Mouse (Mus musculus): ENCODE measurements around the gene Mettl7a1. TPM values are rescaled to one million over a fixed set of nuclear protein-coding genes. Genes with fewer than 3 reads are reported as not detected.
"Not testable (repeated sequence)": the region's sequence is repeated elsewhere in the genome, so short reads cannot be mapped to it uniquely, and the experiment has no call there.

The Mettl7a1 gene
- polyA plus RNA-seq (2015; fragmentation: Nextera tagmentation; extraction: Ambion mirVana): 7.6 and 8.4 TPM in 2 replicates

GRCm38 (mm10) chr15:100304019-100304991 lies at the start of gene Mettl7a1:
Gene Mettl7a1 (plus strand): TSS chr15:100304140.
- peak within 1 kb of the TSS; percentile 81 for H3K4me2 ChIP-seq (replicated peaks)
- H3K27ac ChIP-seq (replicated peaks): peak within 1 kb of the TSS; percentile 84
- H3K36me3 ChIP-seq: no peaks in the 10 kb centered on the region
- H3K9me3 ChIP-seq (replicated peaks): no peaks in the 10 kb centered on the region
- peak; percentile 56; the same call in 1 of the 2 replicates for ATAC-seq (ENCODE audit: insufficient number of reproducible peaks, low FRiP score, low TSS enrichment, low read depth)
- WGBS: 2% methylated on average over 23 of the region's 30 CpGs
- H3K9ac ChIP-seq: peak within 1 kb of the TSS; percentile 26
- H3K4me3 ChIP-seq (replicated peaks): peak within 1 kb of the TSS; percentile 57
- H3K4me1 ChIP-seq: no peaks in the 10 kb centered on the region
- H3K27me3 ChIP-seq: no peaks in the 10 kb centered on the region

- WGBS: 84% methylated on average over 6 of the region's 6 CpGs
- H3K4me1 ChIP-seq: no peaks in the 10 kb centered on the region
- no peak for ATAC-seq (ENCODE audit: insufficient number of reproducible peaks, low FRiP score, low TSS enrichment, low read depth)
- H3K9me3 ChIP-seq (replicated peaks): no peaks in the 10 kb centered on the region
- no peak overlapping the region for H3K27ac ChIP-seq (replicated peaks)
- peaks cover 81% of the 10 kb centered on the region for H3K36me3 ChIP-seq
- H3K27me3 ChIP-seq: no peaks in the 10 kb centered on the region
- H3K9ac ChIP-seq: no peak overlapping the region
- no peak overlapping the region for H3K4me2 ChIP-seq (replicated peaks)
- no peak overlapping the region for H3K4me3 ChIP-seq (replicated peaks)
These were observed 47.6 kb upstream of the Mettl7a1 start for GRCm38 (mm10) chr15:100256386-100256785.

- Histone ChIP-seq H3K27ac (replicated peaks) (no peak overlapping the region), H3K4me1 (no peaks in the 10 kb centered on the region), H3K9ac (no peak overlapping the region), H3K27me3 (no peaks in the 10 kb centered on the region), H3K4me2 (replicated peaks) (no peak overlapping the region), H3K4me3 (replicated peaks) (no peak overlapping the region), H3K9me3 (replicated peaks) (no peaks in the 10 kb centered on the region), H3K36me3 (peaks cover 75% of the 10 kb centered on the region)
- WGBS: 88% methylated on average over 5 of the region's 5 CpGs
- ATAC-seq (ENCODE audit: insufficient number of reproducible peaks, low FRiP score, low TSS enrichment, low read depth): no peak
These were observed 46.6 kb upstream of the Mettl7a1 start for GRCm38 (mm10) chr15:100257305-100257704.

- Histone ChIP-seq H3K9ac (no peak overlapping the region), H3K9me3 (replicated peaks) (no peaks in the 10 kb centered on the region), H3K4me1 (no peaks in the 10 kb centered on the region), H3K27me3 (no peaks in the 10 kb centered on the region), H3K4me3 (replicated peaks) (no peak overlapping the region), H3K27ac (replicated peaks) (no peak overlapping the region), H3K4me2 (replicated peaks) (no peak overlapping the region), H3K36me3 (peaks cover 62% of the 10 kb centered on the region)
- no peak for ATAC-seq (ENCODE audit: insufficient number of reproducible peaks, low FRiP score, low TSS enrichment, low read depth)
- WGBS: 92% methylated on average over 7 of the region's 7 CpGs
These were observed 45.1 kb upstream of the Mettl7a1 start for GRCm38 (mm10) chr15:100258646-100259425.

- 89% methylated on average over 7 of the region's 7 CpGs for WGBS
These were observed 43.6 kb upstream of the Mettl7a1 start for GRCm38 (mm10) chr15:100260351-100260750.

GRCm38 (mm10) chr15:100263246-100263905 lies 40.6 kb upstream of the Mettl7a1 start:
- H3K4me2 ChIP-seq (replicated peaks): no peak overlapping the region
- no peak overlapping the region for H3K4me3 ChIP-seq (replicated peaks)
- no peaks in the 10 kb centered on the region for H3K27me3 ChIP-seq
- H3K27ac ChIP-seq (replicated peaks): no peak overlapping the region
- H3K36me3 ChIP-seq: peaks cover 19% of the 10 kb centered on the region
- H3K9me3 ChIP-seq (replicated peaks): no peaks in the 10 kb centered on the region
- H3K4me1 ChIP-seq: no peaks in the 10 kb centered on the region
- ATAC-seq (ENCODE audit: insufficient number of reproducible peaks, low FRiP score, low TSS enrichment, low read depth): no peak
- 24% methylated on average over 4 of the region's 4 CpGs for WGBS
- no peak overlapping the region for H3K9ac ChIP-seq

More at GRCm38 (mm10) chr15:100260351-100260750, 43.6 kb upstream of the Mettl7a1 start:
- not testable (repeated sequence) for H3K4me2 ChIP-seq (replicated peaks); H3K27ac ChIP-seq (replicated peaks); H3K9me3 ChIP-seq (replicated peaks); H3K4me1 ChIP-seq; H3K27me3 ChIP-seq; H3K9ac ChIP-seq; H3K4me3 ChIP-seq (replicated peaks); ATAC-seq (ENCODE audit: insufficient number of reproducible peaks, low FRiP score, low TSS enrichment, low read depth)
- peaks cover 46% of the 10 kb centered on the region for H3K36me3 ChIP-seq

GRCm38 (mm10) chr15:100265586-100266325 lies 38.2 kb upstream of the Mettl7a1 start:
- H3K9ac ChIP-seq: no peak overlapping the region
- no peak for ATAC-seq (ENCODE audit: insufficient number of reproducible peaks, low FRiP score, low TSS enrichment, low read depth)
- no peaks in the 10 kb centered on the region for H3K4me1 ChIP-seq
- WGBS: 71% methylated on average over 4 of the region's 5 CpGs
- H3K9me3 ChIP-seq (replicated peaks): no peaks in the 10 kb centered on the region
- H3K36me3 ChIP-seq: peaks cover 7% of the 10 kb centered on the region; the same call in 1 of the 2 replicates
- no peak overlapping the region for H3K27ac ChIP-seq (replicated peaks)
- H3K4me3 ChIP-seq (replicated peaks): no peak overlapping the region
- no peak overlapping the region for H3K4me2 ChIP-seq (replicated peaks)
- H3K27me3 ChIP-seq: no peaks in the 10 kb centered on the region

GRCm38 (mm10) chr15:100268916-100269315 lies 35.0 kb upstream of the Mettl7a1 start:
- Histone ChIP-seq H3K27me3 (no peaks in the 10 kb centered on the region), H3K27ac (replicated peaks) (no peak overlapping the region), H3K4me2 (replicated peaks) (no peak overlapping the region), H3K9me3 (replicated peaks) (no peaks in the 10 kb centered on the region), H3K36me3 (no peaks in the 10 kb centered on the region), H3K9ac (no peak overlapping the region), H3K4me3 (replicated peaks) (no peak overlapping the region), H3K4me1 (no peaks in the 10 kb centered on the region)
- no peak for ATAC-seq (ENCODE audit: insufficient number of reproducible peaks, low FRiP score, low TSS enrichment, low read depth)
- WGBS: 58% methylated on average over 2 of the region's 2 CpGs

- H3K9me3 ChIP-seq (replicated peaks): no peaks in the 10 kb centered on the region
These were observed 34.2 kb upstream of the Mettl7a1 start for GRCm38 (mm10) chr15:100269776-100270175.

GRCm38 (mm10) chr15:100270609-100271008 lies 33.3 kb upstream of the Mettl7a1 start:
- H3K4me1 ChIP-seq; H3K9ac ChIP-seq; H3K4me2 ChIP-seq (replicated peaks); H3K4me3 ChIP-seq (replicated peaks); H3K27me3 ChIP-seq; H3K27ac ChIP-seq (replicated peaks); H3K9me3 ChIP-seq (replicated peaks); H3K36me3 ChIP-seq; ATAC-seq (ENCODE audit: insufficient number of reproducible peaks, low FRiP score, low TSS enrichment, low read depth): not testable (repeated sequence)
- WGBS: 35% methylated on average over 7 of the region's 7 CpGs

More at GRCm38 (mm10) chr15:100269776-100270175, 34.2 kb upstream of the Mettl7a1 start:
- 22% methylated on average over 9 of the region's 9 CpGs for WGBS
- H3K9ac ChIP-seq: no peak overlapping the region
- H3K36me3 ChIP-seq: no peaks in the 10 kb centered on the region
- no peak overlapping the region for H3K4me2 ChIP-seq (replicated peaks)
- H3K4me3 ChIP-seq (replicated peaks): no peak overlapping the region
- no peak overlapping the region for H3K27ac ChIP-seq (replicated peaks)
- no peaks in the 10 kb centered on the region for H3K27me3 ChIP-seq
- no peak for ATAC-seq (ENCODE audit: insufficient number of reproducible peaks, low FRiP score, low TSS enrichment, low read depth)
- H3K4me1 ChIP-seq: no peaks in the 10 kb centered on the region

Data from embryonic facial prominence, embryonic 15.5 days (tissue).